Mouse (Mus musculus): Measurements from ENCODE around the gene Ppp1r3f.

GRCm38 (mm10) chrX:7610536-7611258 lies 36.6 kb upstream of the Ppp1r3f start:
- TF ChIP-seq EP300 (IDR thresholded peaks at IDR 0.05; ENCODE audit: low read depth), result no peak
- TF ChIP-seq CTCF (IDR thresholded peaks at IDR 0.05; ENCODE audit: low read depth), result no peak
